Mouse (Mus musculus): ENCODE measurements around the gene Pomgnt2. TPM values are rescaled to one million over a fixed set of nuclear protein-coding genes. Genes with fewer than 3 reads are reported as not detected.

Gene Pomgnt2
- 13.0 and 13.5 TPM in 2 replicates for polyA plus RNA-seq (2015; fragmentation: Nextera tagmentation; extraction: Ambion mirVana)

- Histone ChIP-seq H3K9ac (no peak within 1 kb of the TSS), H3K4me3 (peak within 1 kb of the TSS; percentile 69), H3K27me3 (no peaks in the 10 kb centered on the region), H3K9me3 (no peaks in the 10 kb centered on the region), H3K4me2 (peak within 1 kb of the TSS; percentile 99), H3K36me3 (no peaks in the 10 kb centered on the region), H3K4me1 (peaks cover 6% of the 10 kb centered on the region; the same call in 1 of the 2 replicates), H3K27ac (no peak within 1 kb of the TSS)
- no peak for ATAC-seq (ENCODE audit: borderline replicate concordance, extremely low read depth, low FRiP score, low TSS enrichment)
Measured at GRCm38 (mm10) chr9:121997010-121997409, at the start of gene Pomgnt2. Gene Pomgnt2 (minus strand): TSS chr9:121997110.

DNA sequence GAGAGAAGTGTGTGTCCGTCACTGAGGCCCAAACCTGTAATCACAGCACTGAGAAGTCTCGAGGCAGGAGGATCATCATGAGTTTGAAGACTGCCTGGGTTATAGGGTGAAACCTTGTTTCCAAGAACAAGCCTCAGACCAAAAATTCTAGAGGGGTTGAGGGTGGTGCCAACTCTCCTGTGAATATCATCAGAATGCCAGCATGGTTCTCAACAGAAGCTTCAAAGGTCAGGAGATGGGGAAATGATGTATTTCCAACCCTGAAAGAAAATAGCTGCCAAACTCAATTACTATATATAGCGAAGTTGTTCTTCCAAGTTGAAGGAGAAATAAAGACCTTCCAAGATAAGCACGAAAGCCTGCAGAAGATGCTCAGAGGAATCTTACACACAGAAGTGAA, 42.9 kb upstream of the Pomgnt2 start:
- no peak overlapping the region for H3K4me3 ChIP-seq
- no peaks in the 10 kb centered on the region for H3K36me3 ChIP-seq
- ATAC-seq (ENCODE audit: borderline replicate concordance, extremely low read depth, low FRiP score, low TSS enrichment), result no peak
- no peak overlapping the region for H3K9ac ChIP-seq
- no peaks in the 10 kb centered on the region for H3K4me1 ChIP-seq
- no peaks in the 10 kb centered on the region for H3K9me3 ChIP-seq
- WGBS, result 65% methylated on average over 4 of the region's 4 CpGs
- no peaks in the 10 kb centered on the region for H3K27me3 ChIP-seq
- no peak overlapping the region for H3K27ac ChIP-seq
- no peak overlapping the region for H3K4me2 ChIP-seq

DNA sequence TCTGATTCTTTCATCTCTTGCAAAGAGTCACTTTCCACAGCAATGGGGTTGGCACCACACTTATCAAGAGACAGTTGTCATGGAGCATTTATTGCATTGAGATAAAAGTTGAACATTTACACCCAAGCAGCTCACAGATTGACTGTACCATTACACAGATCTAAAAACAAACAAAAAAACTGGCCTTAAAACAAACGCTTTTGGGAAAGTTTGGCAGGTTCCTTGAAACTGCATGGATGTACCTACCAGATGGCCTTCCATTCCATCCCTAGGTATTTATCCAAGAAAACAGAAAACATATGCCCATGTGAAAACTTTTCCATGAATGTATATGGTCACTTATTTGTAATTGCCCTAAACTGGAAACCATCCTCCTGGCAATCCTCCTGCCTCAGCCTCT, 41.7 kb upstream of the Pomgnt2 start:
- 70% methylated on average over 1 of the region's 1 CpGs for WGBS
- no peak for ATAC-seq (ENCODE audit: borderline replicate concordance, extremely low read depth, low FRiP score, low TSS enrichment)
- H3K4me3 ChIP-seq, result no peak overlapping the region
- H3K4me2 ChIP-seq, result no peak overlapping the region
- H3K36me3 ChIP-seq, result no peaks in the 10 kb centered on the region
- no peaks in the 10 kb centered on the region for H3K27me3 ChIP-seq
- H3K4me1 ChIP-seq, result no peaks in the 10 kb centered on the region
- H3K9ac ChIP-seq, result no peak overlapping the region
- no peak overlapping the region for H3K27ac ChIP-seq
- H3K9me3 ChIP-seq, result no peaks in the 10 kb centered on the region

GRCm38 (mm10) chr9:122036496-122037054, 39.7 kb upstream of the Pomgnt2 start:
- H3K9me3 ChIP-seq, result no peaks in the 10 kb centered on the region

GRCm38 (mm10) chr9:122035807-122036206, 38.9 kb upstream of the Pomgnt2 start:
- Histone ChIP-seq H3K27ac (no peak overlapping the region), H3K27me3 (no peaks in the 10 kb centered on the region), H3K4me3 (no peak overlapping the region), H3K36me3 (no peaks in the 10 kb centered on the region), H3K9me3 (no peaks in the 10 kb centered on the region), H3K4me1 (no peaks in the 10 kb centered on the region), H3K9ac (no peak overlapping the region), H3K4me2 (no peak overlapping the region)
- ATAC-seq (ENCODE audit: borderline replicate concordance, extremely low read depth, low FRiP score, low TSS enrichment), result no peak
- WGBS, result 35% methylated on average over 5 of the region's 5 CpGs

More at GRCm38 (mm10) chr9:122036496-122037054, 39.7 kb upstream of the Pomgnt2 start:
- H3K9ac ChIP-seq, result no peak overlapping the region
- WGBS, result 58% methylated on average over 4 of the region's 4 CpGs
- H3K27ac ChIP-seq, result no peak overlapping the region
- no peak for ATAC-seq (ENCODE audit: borderline replicate concordance, extremely low read depth, low FRiP score, low TSS enrichment)
- H3K36me3 ChIP-seq, result no peaks in the 10 kb centered on the region
- H3K4me2 ChIP-seq, result no peak overlapping the region
- H3K4me3 ChIP-seq, result no peak overlapping the region
- no peaks in the 10 kb centered on the region for H3K4me1 ChIP-seq
- no peaks in the 10 kb centered on the region for H3K27me3 ChIP-seq

DNA sequence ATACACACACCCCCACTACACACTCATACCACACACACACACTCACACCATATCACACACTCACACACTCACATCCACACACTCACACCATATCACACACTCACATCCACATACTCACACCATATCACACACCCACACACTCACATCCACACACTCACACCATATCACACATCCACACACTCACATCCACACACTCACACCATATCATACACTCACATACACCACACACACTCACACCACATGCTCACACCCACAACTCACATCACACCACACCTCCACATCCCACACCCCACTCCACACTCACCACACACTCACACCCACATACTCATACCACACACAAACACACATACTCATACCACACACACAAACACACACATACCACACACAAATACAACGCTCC, 38.0 kb upstream of the Pomgnt2 start:
- 94% methylated on average over 1 of the region's 1 CpGs for WGBS

DNA sequence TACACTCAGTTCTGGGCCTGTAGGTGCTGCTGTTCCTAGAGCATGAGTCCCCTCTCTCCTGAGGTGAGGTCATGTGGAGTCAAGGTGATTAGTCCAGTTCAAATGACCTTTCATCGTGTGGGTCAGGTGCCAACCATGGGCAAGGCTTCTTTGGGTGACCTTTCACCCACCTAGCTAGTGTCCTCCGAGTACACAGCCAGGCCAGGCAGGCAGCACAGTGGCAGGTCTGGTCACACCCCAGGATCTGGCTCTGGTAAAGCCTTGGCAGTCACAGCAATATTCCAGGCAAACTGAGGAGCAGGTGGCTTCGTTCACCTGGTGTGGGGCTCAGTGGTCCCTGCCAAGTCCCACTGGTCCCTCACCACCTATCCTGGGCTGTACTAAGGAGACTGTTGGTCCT, 35.2 kb upstream of the Pomgnt2 start:
- no peak overlapping the region for H3K4me2 ChIP-seq
- no peak overlapping the region for H3K27ac ChIP-seq
- no peak overlapping the region for H3K4me3 ChIP-seq
- 71% methylated on average over 3 of the region's 3 CpGs for WGBS
- no peak for ATAC-seq (ENCODE audit: borderline replicate concordance, extremely low read depth, low FRiP score, low TSS enrichment)
- no peaks in the 10 kb centered on the region for H3K27me3 ChIP-seq
- H3K4me1 ChIP-seq, result peaks cover 13% of the 10 kb centered on the region
- H3K9ac ChIP-seq, result no peak overlapping the region
- H3K9me3 ChIP-seq, result no peaks in the 10 kb centered on the region
- H3K36me3 ChIP-seq, result no peaks in the 10 kb centered on the region

More for the DNA sequence above, 38.0 kb upstream of the Pomgnt2 start:
- Histone ChIP-seq H3K4me2 (no peak overlapping the region), H3K4me1 (no peaks in the 10 kb centered on the region), H3K36me3 (no peaks in the 10 kb centered on the region), H3K27me3 (no peaks in the 10 kb centered on the region), H3K27ac (no peak overlapping the region), H3K4me3 (no peak overlapping the region), H3K9me3 (no peaks in the 10 kb centered on the region), H3K9ac (no peak overlapping the region)
- ATAC-seq (ENCODE audit: borderline replicate concordance, extremely low read depth, low FRiP score, low TSS enrichment), result no peak

DNA sequence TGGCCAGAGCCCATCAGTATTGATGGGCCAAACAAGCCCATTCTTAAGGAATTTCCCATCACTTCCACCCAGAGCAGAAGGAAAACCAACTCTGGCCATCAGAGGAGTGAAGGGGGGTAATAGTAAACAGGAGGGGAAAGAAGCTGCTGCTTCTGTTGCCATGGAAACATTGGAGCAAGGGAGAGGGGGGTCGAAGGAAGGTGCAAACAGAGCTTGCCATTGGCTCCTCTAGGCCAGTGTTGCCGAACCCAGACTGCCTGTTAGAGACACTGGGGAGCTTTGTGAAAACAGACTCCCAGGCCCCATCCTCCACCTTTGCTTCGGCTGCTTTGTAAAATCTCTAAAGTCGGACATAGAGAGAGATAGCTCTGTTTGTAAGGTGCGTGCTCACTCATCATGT, 33.8 kb upstream of the Pomgnt2 start:
- WGBS, result 66% methylated on average over 5 of the region's 5 CpGs
- Histone ChIP-seq H3K4me2 (no peak overlapping the region), H3K9ac (no peak overlapping the region), H3K36me3 (no peaks in the 10 kb centered on the region), H3K27me3 (no peaks in the 10 kb centered on the region), H3K27ac (no peak overlapping the region), H3K4me1 (peaks cover 16% of the 10 kb centered on the region), H3K4me3 (no peak overlapping the region), H3K9me3 (no peaks in the 10 kb centered on the region)
- no peak for ATAC-seq (ENCODE audit: borderline replicate concordance, extremely low read depth, low FRiP score, low TSS enrichment)

DNA sequence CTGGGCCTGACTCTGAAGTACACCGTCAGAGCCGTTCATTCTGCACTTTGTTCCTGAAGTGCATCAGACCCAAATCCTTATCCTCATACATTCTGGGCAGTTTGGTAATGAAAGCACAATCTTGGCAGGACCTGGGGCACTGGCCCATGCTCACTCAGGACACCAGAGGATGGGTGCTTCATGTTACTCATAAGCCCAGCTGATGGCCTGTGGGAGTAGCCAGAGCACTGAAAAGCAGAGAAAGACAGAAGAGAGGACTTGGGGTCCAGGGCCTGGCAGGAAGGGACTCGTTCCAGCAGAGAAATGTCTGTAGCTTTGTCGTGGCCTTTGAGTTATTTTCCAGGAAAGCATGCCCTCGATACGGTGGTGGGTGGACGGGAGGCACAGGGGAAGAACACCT, 32.9 kb upstream of the Pomgnt2 start:
- Histone ChIP-seq H3K27ac (no peak overlapping the region), H3K4me3 (no peak overlapping the region), H3K27me3 (no peaks in the 10 kb centered on the region), H3K9ac (no peak overlapping the region), H3K36me3 (no peaks in the 10 kb centered on the region), H3K4me1 (peaks cover 16% of the 10 kb centered on the region), H3K9me3 (no peaks in the 10 kb centered on the region), H3K4me2 (no peak overlapping the region)
- no peak for ATAC-seq (ENCODE audit: borderline replicate concordance, extremely low read depth, low FRiP score, low TSS enrichment)
- WGBS, result 81% methylated on average over 7 of the region's 7 CpGs

DNA sequence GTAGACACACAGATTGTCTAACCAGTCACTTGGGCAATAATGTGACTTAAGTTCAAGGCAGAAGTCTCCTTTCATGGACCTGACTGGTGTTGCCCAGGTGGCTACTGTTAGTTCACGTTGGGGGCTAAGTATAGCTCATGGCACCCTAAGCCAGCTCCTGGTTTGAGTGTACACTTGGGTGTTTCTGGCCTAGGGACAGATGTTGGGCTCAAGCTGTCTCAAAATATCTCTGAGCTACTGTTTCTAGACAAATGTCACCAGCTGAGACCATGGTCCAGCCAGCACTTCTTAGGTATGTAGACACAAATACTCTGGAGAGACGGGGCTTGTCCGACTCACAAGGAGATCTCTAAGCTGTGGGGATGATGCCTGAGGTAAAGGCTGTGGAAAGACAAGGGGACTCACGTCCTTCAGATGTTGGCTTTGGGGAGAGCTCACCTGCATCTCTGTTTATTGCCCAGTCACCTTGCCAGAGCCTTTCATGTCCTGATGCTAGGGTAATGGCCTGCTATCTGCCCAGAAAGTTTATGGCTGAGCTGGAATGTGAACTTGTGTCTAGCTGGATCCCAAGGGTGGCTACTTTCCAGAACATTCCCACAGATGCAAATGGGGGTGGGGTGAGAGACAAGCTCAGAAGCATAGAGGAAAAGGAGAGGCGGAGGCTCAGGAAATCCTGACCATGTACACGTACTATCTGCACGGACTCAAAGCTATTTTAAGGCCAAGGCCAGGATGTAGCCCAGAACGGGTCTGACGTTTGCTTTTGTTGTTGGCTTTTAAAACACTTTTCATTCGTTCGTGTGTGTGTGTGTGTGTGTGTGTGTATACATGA, 31.2 kb upstream of the Pomgnt2 start:
- H3K9me3 ChIP-seq, result no peaks in the 10 kb centered on the region
- H3K4me1 ChIP-seq, result peaks cover 25% of the 10 kb centered on the region
- no peak overlapping the region for H3K4me3 ChIP-seq
- peak; percentile 38; the same call in 1 of the 2 replicates for ATAC-seq (ENCODE audit: borderline replicate concordance, extremely low read depth, low FRiP score, low TSS enrichment)
- H3K27me3 ChIP-seq, result no peaks in the 10 kb centered on the region
- 54% methylated on average over 11 of the region's 11 CpGs for WGBS
- H3K4me2 ChIP-seq, result no peak overlapping the region
- H3K9ac ChIP-seq, result no peak overlapping the region
- no peaks in the 10 kb centered on the region for H3K36me3 ChIP-seq
- H3K27ac ChIP-seq, result peak overlapping the region; percentile 85

- H3K9ac ChIP-seq, result no peak overlapping the region
- peaks cover 28% of the 10 kb centered on the region for H3K4me1 ChIP-seq
- WGBS, result 66% methylated on average over 6 of the region's 6 CpGs
- H3K4me2 ChIP-seq, result no peak overlapping the region
- no peak overlapping the region for H3K4me3 ChIP-seq
- H3K27me3 ChIP-seq, result no peaks in the 10 kb centered on the region
- peak overlapping the region; percentile 85 for H3K27ac ChIP-seq
- H3K9me3 ChIP-seq, result no peaks in the 10 kb centered on the region
- peak; percentile 40; the same call in 1 of the 2 replicates for ATAC-seq (ENCODE audit: borderline replicate concordance, extremely low read depth, low FRiP score, low TSS enrichment)
- H3K36me3 ChIP-seq, result no peaks in the 10 kb centered on the region
Measured at GRCm38 (mm10) chr9:122027081-122027913, 30.4 kb upstream of the Pomgnt2 start.
